Mouse (Mus musculus) left cerebral cortex, adult 2 months (tissue): Measurements from ENCODE around the gene B9d2. TPM values are rescaled to one million over a fixed set of nuclear protein-coding genes. Genes with fewer than 3 reads are reported as not detected.
"Not testable (repeated sequence)": the region's sequence is repeated elsewhere in the genome, so short reads cannot be mapped to it uniquely, and the experiment has no call there.

Source experiments
- DNase-seq, 2 experiments: peaks; one replicate each; pipeline ENCODE4 v3.0.0; 2021 to 2022; ENCODE audit warnings: low spot score in 2 of 2, mixed read lengths in 1 of 2; ENCODE audit errors: extremely low spot score in 1 of 2
- H3K27ac ChIP-seq: fragments of 200-600 bp; 2 replicates; pipeline ENCODE4 v1.8.1; 2022
- H3K4me3 ChIP-seq: fragments of 200-600 bp; 2 replicates; pipeline ENCODE4 v1.8.1; 2022
- CTCF ChIP-seq: fragments of 200-600 bp; IDR thresholded peaks from 2 replicates; pipeline ENCODE4 v1.8.1; 2022; ENCODE audit warnings: antibody characterized with exemption, mild to moderate bottlenecking, moderate library complexity
- intact Hi-C: fragments of 180-260 bp; cut with DNase I; formaldehyde crosslinking; loops from one replicate; pipeline ENCODE4 v1.15.1; 2025
- total RNA-seq, 2 experiments: library from RNA; stranded (reverse); gene quantifications; 2 replicates each; pipeline ENCODE4 v1.2.3; 2021

Gene B9d2
- total RNA-seq, 2 experiments from 2014 or later, result 21.3 to 25.9 TPM

- H3K27ac ChIP-seq, result peak overlapping the region; percentile 80
- DNase-seq, result peak in 1 of 2 experiments; percentile 54
- H3K4me3 ChIP-seq, result no peak overlapping the region
- TF ChIP-seq CTCF, result no peak
- intact Hi-C loops, result loop anchor here (2.0 kb wide), 1 partner anchor 33 kb away; no protein-coding TSS in a partner anchor
Measured at GRCm38 (mm10) chr7:25709961-25710360, 29.4 kb downstream of the B9d2 start.

- Histone ChIP-seq H3K27ac (peak overlapping the region; percentile 80), H3K4me3 (no peak overlapping the region)
- peak; percentile 67 to 73 for DNase-seq
- intact Hi-C loops, result loop anchor here (2.0 kb wide), 1 partner anchor 34 kb away; no protein-coding TSS in a partner anchor
- TF ChIP-seq CTCF, result no peak
Measured at GRCm38 (mm10) chr7:25710519-25711130, 30.0 kb downstream of the B9d2 start.

DNA sequence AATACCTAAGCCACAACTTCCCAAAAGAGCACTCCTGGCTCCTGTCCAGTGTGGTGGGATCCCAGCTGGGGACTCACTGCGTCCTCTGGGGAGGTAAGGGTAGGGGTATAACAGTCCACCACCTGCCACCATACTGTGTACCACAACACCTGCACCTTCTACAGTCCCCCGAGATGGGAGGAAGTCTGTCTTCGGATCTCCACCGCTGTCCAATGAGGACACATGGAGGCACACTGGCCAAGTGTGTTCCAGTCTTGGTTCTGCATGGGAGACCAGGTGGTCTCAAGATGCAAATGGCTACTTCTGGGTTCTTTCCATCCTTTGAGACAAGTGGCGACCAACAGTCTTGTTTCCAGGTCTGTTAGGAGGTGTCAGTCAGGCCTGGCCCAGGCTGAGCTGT, 30.6 kb downstream of the B9d2 start:
- Histone ChIP-seq H3K27ac (peak overlapping the region; percentile 80), H3K4me3 (no peak overlapping the region)
- DNase-seq, result no peak
- no peak for TF ChIP-seq CTCF
- intact Hi-C loops, result loop anchor here (2.0 kb wide), 1 partner anchor 34 kb away; no protein-coding TSS in a partner anchor

DNA sequence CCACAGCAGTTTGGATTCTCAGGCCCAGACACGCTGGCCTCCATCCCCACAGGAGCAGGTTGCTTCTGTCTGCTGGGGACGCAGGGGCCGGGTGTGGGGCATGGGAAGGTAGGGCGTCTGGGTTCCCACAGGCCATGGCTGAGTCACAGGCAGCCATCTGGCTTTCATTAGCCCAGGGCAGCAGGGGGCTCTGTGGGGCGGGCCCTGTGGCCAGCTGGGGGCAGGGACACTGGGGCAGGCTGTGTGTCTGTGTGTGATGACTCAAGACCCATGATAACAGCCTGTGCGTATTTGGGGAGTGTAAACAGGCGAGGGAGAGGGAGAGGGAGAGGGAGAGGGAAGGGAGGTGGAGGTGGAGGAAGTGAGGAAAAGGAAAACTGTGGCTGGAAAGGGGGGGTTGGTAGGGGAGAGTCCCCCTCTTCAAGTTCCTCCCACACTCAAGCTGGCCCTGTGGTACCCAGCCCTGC, 31.2 kb downstream of the B9d2 start:
- intact Hi-C loops, result loop anchor here (2.0 kb wide), 1 partner anchor 35 kb away; no protein-coding TSS in a partner anchor
- DNase-seq, result peak; percentile 38 to 60
- Histone ChIP-seq H3K27ac (peak overlapping the region; percentile 80), H3K4me3 (no peak overlapping the region)
- no peak for TF ChIP-seq CTCF

DNA sequence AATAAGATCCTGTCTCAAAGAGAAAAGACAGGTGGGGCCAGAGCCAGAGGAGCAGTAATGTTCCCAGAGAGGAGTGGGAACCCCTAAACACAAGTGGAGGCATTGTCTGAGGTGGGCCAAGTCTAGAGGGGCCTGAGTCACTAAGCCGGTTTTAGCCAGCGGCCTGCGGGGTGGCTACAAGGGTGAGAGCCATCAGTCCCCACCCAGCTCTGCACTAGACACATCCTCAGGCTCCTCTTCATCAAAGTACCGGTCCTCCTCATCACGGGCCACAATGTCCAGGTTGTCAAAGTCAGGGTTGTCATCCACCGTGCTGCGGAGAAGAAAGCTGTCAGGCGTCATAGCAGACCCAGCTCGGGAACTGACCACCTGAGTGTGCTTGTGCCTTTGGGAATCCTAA, 32.2 kb downstream of the B9d2 start:
- intact Hi-C loops, result no loop called here
- no peak for DNase-seq
- Histone ChIP-seq H3K4me3 (no peak overlapping the region), H3K27ac (peak overlapping the region; percentile 18; the same call in 1 of the 2 replicates)
- no peak for TF ChIP-seq CTCF

DNA sequence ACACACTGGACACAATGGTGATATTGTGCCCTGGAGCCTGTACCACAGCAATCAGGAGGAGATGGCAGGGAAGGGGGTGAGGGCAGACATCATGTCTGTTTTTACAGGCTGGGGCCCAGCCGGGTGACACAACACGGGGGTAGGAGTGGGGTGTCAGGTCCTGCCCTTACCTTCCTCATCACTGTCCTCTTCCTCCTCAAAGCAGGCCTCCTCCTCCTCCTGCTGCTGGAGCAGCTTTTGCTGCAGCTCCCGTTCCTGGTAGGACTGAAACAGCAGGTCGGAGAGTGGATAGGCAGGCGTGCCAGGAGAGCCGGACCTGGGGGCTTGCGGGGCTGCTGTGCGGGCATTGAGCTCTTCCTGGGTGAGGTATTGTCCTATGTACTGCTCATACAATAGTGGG, 34.0 kb downstream of the B9d2 start:
- no peak for DNase-seq
- no peak overlapping the region for H3K27ac ChIP-seq
- no peak overlapping the region for H3K4me3 ChIP-seq
- no peak for TF ChIP-seq CTCF
- intact Hi-C loops, result no loop called here

- H3K27ac ChIP-seq, result no peak overlapping the region
- intact Hi-C loops, result loop anchor here (5.0 kb wide), 1 partner anchor 36 kb away; the partner anchor contains the start of gene Hnrnpul1
- TF ChIP-seq CTCF, result no peak
- no peak overlapping the region for H3K4me3 ChIP-seq
- DNase-seq, result no peak
Measured at GRCm38 (mm10) chr7:25715731-25716271, 35.2 kb downstream of the B9d2 start.

DNA sequence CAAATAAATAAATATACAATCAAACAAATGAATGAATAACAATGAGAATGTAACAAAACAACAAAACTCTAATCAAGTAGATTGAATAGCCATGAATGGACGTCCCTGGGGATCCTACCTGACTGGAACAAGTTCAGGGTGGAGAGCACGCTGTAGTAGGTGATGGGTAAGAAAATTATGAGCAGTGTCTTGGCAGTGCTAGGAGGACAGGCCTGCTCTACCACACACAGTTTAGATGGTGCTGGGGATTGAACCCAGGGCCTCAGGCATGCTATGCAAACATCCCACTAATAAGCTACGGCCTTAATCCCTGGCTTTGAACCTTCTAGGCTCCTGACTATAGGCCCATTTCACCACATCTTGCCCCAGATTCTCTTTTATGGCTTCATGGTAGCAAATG, 36.9 kb downstream of the B9d2 start:
- H3K4me3 ChIP-seq, result no peak overlapping the region
- intact Hi-C loops, result loop anchor here (5.0 kb wide), 1 partner anchor 35 kb away; the partner anchor contains the start of gene Hnrnpul1
- no peak for DNase-seq
- TF ChIP-seq CTCF, result no peak
- H3K27ac ChIP-seq, result no peak overlapping the region

- Histone ChIP-seq H3K27ac (peak within 1 kb of the TSS; percentile 93), H3K4me3 (peak within 1 kb of the TSS; percentile 71)
- peak; percentile 91 to 93 for DNase-seq
- intact Hi-C loops, result loop anchor here (1.0 to 5.0 kb wide), 3 partner anchors 32 to 94 kb away; partner anchors contain the start of genes Hnrnpul1 and Tgfb1
- no peak for TF ChIP-seq CTCF
Measured at GRCm38 (mm10) chr7:25718788-25719417, 38.3 kb downstream of the B9d2 start, which contains the start of gene Ccdc97. Gene Ccdc97 (minus strand): TSS chr7:25719088.

GRCm38 (mm10) chr7:25719761-25720610, 39.4 kb downstream of the B9d2 start:
- intact Hi-C loops, result loop anchor here (1.0 to 5.0 kb wide), 3 partner anchors 32 to 95 kb away; partner anchors contain the start of genes Hnrnpul1 and Tgfb1
- Histone ChIP-seq H3K27ac (peak overlapping the region; percentile 93; the same call in 1 of the 2 replicates), H3K4me3 (no peak overlapping the region)
- TF ChIP-seq CTCF, result peak; percentile 93
- DNase-seq, result peak; percentile 71 to 86

DNA sequence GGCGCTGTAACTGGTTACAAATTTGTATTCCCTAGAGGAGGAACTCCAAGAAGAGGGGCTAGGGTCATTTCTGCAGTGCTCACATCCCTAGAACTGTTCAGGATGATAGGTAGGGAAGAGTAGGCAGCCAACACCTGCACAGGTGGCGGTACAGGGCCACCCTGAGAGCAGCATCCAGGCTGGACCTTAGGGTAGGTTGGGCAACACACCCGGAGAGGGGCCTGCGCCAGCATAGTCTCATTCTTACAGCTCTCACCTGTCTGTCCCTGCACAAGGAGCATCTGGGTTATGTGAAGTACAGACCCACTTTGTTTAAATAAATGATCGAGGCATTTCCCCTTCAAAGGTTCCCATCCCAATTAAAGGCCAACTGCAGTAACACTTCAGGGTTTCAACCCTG, 40.2 kb downstream of the B9d2 start:
- H3K27ac ChIP-seq, result no peak overlapping the region
- H3K4me3 ChIP-seq, result no peak overlapping the region
- DNase-seq, result no peak
- no peak for TF ChIP-seq CTCF
- intact Hi-C loops, result no loop called here

- intact Hi-C loops, DNase-seq, H3K4me3 ChIP-seq, H3K27ac ChIP-seq: not testable (repeated sequence)
Measured at GRCm38 (mm10) chr7:25721776-25722175, 41.2 kb downstream of the B9d2 start.
